Mouse (Mus musculus): ENCODE measurements around the gene Nat9. TPM values are rescaled to one million over a fixed set of nuclear protein-coding genes. Genes with fewer than 3 reads are reported as not detected.
A peak's percentile ranks its signal among the peaks of the same experiment; 100 is the strongest.

Nat9 gene
- polyA plus RNA-seq, 1 experiment from 2014 or later, result 13.8 TPM

- Histone ChIP-seq H3K36me3 (no peaks in the 10 kb centered on the region), H3K4me1 (peaks cover 52% of the 10 kb centered on the region), H3K9ac (peak within 1 kb of the TSS; percentile 81), H3K4me3 (peak within 1 kb of the TSS; percentile 79), H3K9me3 (no peaks in the 10 kb centered on the region), H3K27me3 (replicated peaks) (peaks cover 21% of the 10 kb centered on the region), H3K4me2 (peak within 1 kb of the TSS; percentile 97), H3K27ac (replicated peaks) (peak within 1 kb of the TSS; percentile 37)
- ATAC-seq (ENCODE audit: extremely low read depth, insufficient number of reproducible peaks, low FRiP score, low TSS enrichment), result peak; percentile 97
- under 1% methylated on average over 47 of the region's 47 CpGs for WGBS
Observed at GRCm38 (mm10) chr11:115162832-115163480, 24.7 kb downstream of the Nat9 start, which contains the start of gene Slc9a3r1. Gene Slc9a3r1, plus strand, starts transcription at chr11:115163341.

DNA sequence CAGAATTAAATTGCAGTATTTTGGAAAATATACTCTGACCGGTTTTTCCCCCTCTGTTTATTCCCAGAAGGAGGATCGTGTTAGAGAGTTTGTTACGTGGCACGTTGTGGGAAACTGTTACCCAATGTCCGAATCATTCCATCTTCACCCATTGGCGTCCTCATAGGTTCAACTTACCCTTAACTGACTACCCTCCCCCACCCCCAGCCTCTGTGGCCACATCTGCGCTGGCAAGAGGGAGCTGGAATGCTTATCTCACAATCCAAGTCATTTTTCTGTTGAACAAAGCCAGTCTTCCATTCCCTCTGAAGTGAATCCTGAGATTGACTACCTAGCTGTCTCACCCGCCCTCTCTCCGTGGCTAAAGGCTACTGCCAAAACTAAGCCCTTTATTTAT, 25.5 kb downstream of the Nat9 start:
- peaks cover 27% of the 10 kb centered on the region for H3K27me3 ChIP-seq (replicated peaks)
- H3K9ac ChIP-seq, result peak overlapping the region; percentile 24; the same call in 1 of the 2 replicates
- no peak for ATAC-seq (ENCODE audit: extremely low read depth, insufficient number of reproducible peaks, low FRiP score, low TSS enrichment)
- WGBS, result 20% methylated on average over 9 of the region's 9 CpGs
- H3K4me1 ChIP-seq, result peaks cover 59% of the 10 kb centered on the region
- peak overlapping the region; percentile 79 for H3K4me3 ChIP-seq
- no peaks in the 10 kb centered on the region for H3K9me3 ChIP-seq
- H3K36me3 ChIP-seq, result no peaks in the 10 kb centered on the region
- H3K27ac ChIP-seq (replicated peaks), result peak overlapping the region; percentile 37; the same call in 1 of the 2 replicates
- peak overlapping the region; percentile 97 for H3K4me2 ChIP-seq

- H3K27ac ChIP-seq (replicated peaks), result no peak overlapping the region; the same call in 1 of the 2 replicates
- peaks cover 33% of the 10 kb centered on the region for H3K27me3 ChIP-seq (replicated peaks)
- H3K4me3 ChIP-seq, result no peak overlapping the region
- 0 out of 2 replicates have a peak overlapping the region, but pooled peaks have one; percentile 24 for H3K9ac ChIP-seq
- H3K36me3 ChIP-seq, result no peaks in the 10 kb centered on the region
- H3K9me3 ChIP-seq, result no peaks in the 10 kb centered on the region
- H3K4me2 ChIP-seq, result peak overlapping the region; percentile 97; the same call in 1 of the 2 replicates
- H3K4me1 ChIP-seq, result peaks cover 59% of the 10 kb centered on the region
- WGBS, result 37% methylated on average over 9 of the region's 9 CpGs
- no peak for ATAC-seq (ENCODE audit: extremely low read depth, insufficient number of reproducible peaks, low FRiP score, low TSS enrichment)
Observed at GRCm38 (mm10) chr11:115161578-115162204, 26.0 kb downstream of the Nat9 start.

GRCm38 (mm10) chr11:115160883-115161577, 26.6 kb downstream of the Nat9 start:
- H3K27ac ChIP-seq (replicated peaks), result no peak overlapping the region
- ATAC-seq (ENCODE audit: extremely low read depth, insufficient number of reproducible peaks, low FRiP score, low TSS enrichment), result no peak
- peaks cover 37% of the 10 kb centered on the region for H3K27me3 ChIP-seq (replicated peaks)
- H3K4me2 ChIP-seq, result no peak overlapping the region
- peaks cover 59% of the 10 kb centered on the region for H3K4me1 ChIP-seq
- WGBS, result 19% methylated on average over 10 of the region's 10 CpGs
- no peaks in the 10 kb centered on the region for H3K9me3 ChIP-seq
- no peak overlapping the region for H3K4me3 ChIP-seq
- H3K36me3 ChIP-seq, result no peaks in the 10 kb centered on the region
- H3K9ac ChIP-seq, result 0 out of 2 replicates have a peak overlapping the region, but pooled peaks have one; percentile 5

DNA sequence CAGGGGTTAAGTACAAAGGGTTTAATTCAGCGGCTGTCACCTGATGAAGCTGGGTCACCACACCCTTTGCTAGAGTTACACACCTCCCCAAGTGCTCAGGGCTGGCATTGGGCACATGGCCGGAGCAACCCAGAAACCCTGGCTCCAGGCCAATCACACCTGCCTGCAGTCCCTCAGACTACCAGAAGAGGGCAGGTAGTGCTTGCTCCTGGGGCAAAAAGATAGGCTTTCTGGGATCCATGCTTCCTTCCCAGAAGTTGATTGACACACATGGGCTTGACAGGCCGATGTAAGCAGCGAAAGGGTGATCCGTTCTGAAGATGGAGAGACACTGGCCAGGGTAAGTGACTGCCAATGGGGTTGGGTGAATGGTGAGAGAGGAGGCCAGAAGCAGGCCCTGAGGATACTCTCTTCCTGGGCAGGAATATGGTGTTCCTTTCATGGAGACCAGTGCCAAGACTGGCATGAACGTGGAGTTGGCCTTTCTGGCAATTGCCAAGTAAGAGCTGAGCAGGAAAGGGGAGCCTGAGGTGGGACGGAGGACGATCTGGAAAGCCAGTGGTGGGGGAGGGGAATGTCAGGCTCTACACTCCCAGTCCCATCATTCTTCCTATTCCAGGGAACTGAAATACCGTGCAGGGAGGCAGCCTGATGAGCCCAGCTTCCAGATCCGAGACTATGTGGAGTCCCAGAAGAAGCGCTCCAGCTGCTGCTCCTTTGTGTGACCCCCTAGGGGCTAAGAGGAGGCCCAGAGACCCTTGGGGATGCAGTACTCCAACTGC, 27.5 kb downstream of the Nat9 start:
- peaks cover 37% of the 10 kb centered on the region for H3K27me3 ChIP-seq (replicated peaks)
- peaks cover 56% of the 10 kb centered on the region for H3K4me1 ChIP-seq
- no peak overlapping the region for H3K27ac ChIP-seq (replicated peaks)
- no peak overlapping the region for H3K4me2 ChIP-seq
- ATAC-seq (ENCODE audit: extremely low read depth, insufficient number of reproducible peaks, low FRiP score, low TSS enrichment), result no peak
- 52% methylated on average over 11 of the region's 11 CpGs for WGBS
- no peak overlapping the region for H3K4me3 ChIP-seq
- no peaks in the 10 kb centered on the region for H3K36me3 ChIP-seq
- H3K9me3 ChIP-seq, result no peaks in the 10 kb centered on the region
- H3K9ac ChIP-seq, result no peak overlapping the region

GRCm38 (mm10) chr11:115157933-115158719, 29.5 kb downstream of the Nat9 start:
- no peak for ATAC-seq (ENCODE audit: extremely low read depth, insufficient number of reproducible peaks, low FRiP score, low TSS enrichment)
- peak overlapping the region; percentile 11; the same call in 1 of the 2 replicates for H3K4me2 ChIP-seq
- 17% methylated on average over 12 of the region's 12 CpGs for WGBS
- peaks cover 47% of the 10 kb centered on the region for H3K27me3 ChIP-seq (replicated peaks)
- H3K4me1 ChIP-seq, result peaks cover 51% of the 10 kb centered on the region
- peak overlapping the region; percentile 52 for H3K9ac ChIP-seq
- no peaks in the 10 kb centered on the region for H3K9me3 ChIP-seq
- peak overlapping the region; percentile 65 for H3K27ac ChIP-seq (replicated peaks)
- no peaks in the 10 kb centered on the region for H3K36me3 ChIP-seq
- no peak overlapping the region for H3K4me3 ChIP-seq

GRCm38 (mm10) chr11:115155053-115155634, 32.5 kb downstream of the Nat9 start:
- 7% methylated on average over 5 of the region's 5 CpGs for WGBS
- Histone ChIP-seq H3K4me2 (no peak overlapping the region), H3K36me3 (no peaks in the 10 kb centered on the region), H3K4me1 (peaks cover 38% of the 10 kb centered on the region), H3K27me3 (replicated peaks) (peaks cover 61% of the 10 kb centered on the region), H3K4me3 (no peak overlapping the region), H3K9ac (no peak overlapping the region), H3K27ac (replicated peaks) (no peak overlapping the region), H3K9me3 (no peaks in the 10 kb centered on the region)
- no peak for ATAC-seq (ENCODE audit: extremely low read depth, insufficient number of reproducible peaks, low FRiP score, low TSS enrichment)

DNA sequence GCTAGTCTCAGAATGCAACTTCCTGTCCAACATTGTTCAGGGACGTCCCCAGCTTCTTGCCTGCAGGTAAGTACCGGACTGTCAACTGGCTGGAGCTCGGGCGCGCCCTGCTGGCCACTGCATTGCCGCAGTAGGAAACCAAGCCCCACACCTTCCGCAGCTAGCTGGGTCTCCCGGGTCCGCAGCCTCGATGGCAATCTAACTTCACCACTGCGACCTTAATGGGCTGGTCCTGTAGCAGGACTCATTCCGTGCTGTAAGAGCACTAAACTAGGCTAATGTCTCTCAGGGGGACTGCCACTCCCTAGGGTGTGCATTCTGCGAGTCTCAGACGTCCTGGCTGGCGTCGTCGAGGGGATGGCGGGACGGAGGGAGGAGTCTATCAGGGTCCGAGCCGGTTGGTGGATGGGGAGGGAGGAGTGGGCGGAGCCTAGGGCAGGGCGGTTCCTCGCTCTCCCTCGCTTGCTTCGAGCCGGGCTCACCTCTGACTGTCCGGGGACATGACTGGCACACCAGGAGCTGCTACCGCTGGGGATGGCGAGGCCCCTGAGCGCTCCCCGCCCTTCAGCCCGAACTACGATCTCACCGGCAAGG, 33.9 kb downstream of the Nat9 start:
- Histone ChIP-seq H3K4me2 (peak overlapping the region; percentile 66), H3K9me3 (peaks cover 4% of the 10 kb centered on the region; the same call in 1 of the 2 replicates), H3K36me3 (no peaks in the 10 kb centered on the region), H3K4me3 (peak overlapping the region; percentile 48), H3K9ac (peak overlapping the region; percentile 69), H3K27me3 (replicated peaks) (peaks cover 61% of the 10 kb centered on the region), H3K4me1 (peaks cover 37% of the 10 kb centered on the region), H3K27ac (replicated peaks) (no peak overlapping the region)
- ATAC-seq (ENCODE audit: extremely low read depth, insufficient number of reproducible peaks, low FRiP score, low TSS enrichment), result peak; percentile 67
- whole genome bisulfite sequencing, result under 1% methylated on average over 35 of the region's 35 CpGs

DNA sequence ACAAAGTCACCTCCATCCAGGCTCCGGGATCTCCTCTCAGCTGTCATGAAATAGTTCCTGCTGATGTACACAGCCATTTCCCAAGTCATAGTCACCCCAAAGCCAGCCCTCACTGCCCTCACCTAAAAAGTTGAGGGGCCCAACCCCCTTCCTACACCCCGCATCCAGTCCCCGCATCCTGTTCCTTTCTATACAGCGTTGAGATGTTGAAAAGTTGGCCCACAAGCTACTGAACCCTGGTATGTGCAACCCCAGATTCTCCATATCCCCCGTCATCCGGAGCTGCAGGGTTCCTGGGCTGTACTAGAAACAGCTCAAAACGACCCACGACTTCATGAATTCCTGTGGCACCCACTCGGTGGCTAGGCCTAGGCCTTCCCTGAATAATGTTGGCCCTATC, 34.6 kb downstream of the Nat9 start:
- no peak for ATAC-seq (ENCODE audit: extremely low read depth, insufficient number of reproducible peaks, low FRiP score, low TSS enrichment)
- 65% methylated on average over 9 of the region's 9 CpGs for WGBS
- H3K9me3 ChIP-seq, result peaks cover 4% of the 10 kb centered on the region; the same call in 1 of the 2 replicates
- H3K36me3 ChIP-seq, result no peaks in the 10 kb centered on the region
- no peak overlapping the region for H3K4me3 ChIP-seq
- no peak overlapping the region for H3K9ac ChIP-seq
- no peak overlapping the region for H3K27ac ChIP-seq (replicated peaks)
- peaks cover 30% of the 10 kb centered on the region for H3K4me1 ChIP-seq
- peaks cover 64% of the 10 kb centered on the region for H3K27me3 ChIP-seq (replicated peaks)
- no peak overlapping the region for H3K4me2 ChIP-seq

All from heart, embryonic 13.5 days (tissue).